Mouse (Mus musculus): ENCODE measurements around the gene Adgrd1.

DNA sequence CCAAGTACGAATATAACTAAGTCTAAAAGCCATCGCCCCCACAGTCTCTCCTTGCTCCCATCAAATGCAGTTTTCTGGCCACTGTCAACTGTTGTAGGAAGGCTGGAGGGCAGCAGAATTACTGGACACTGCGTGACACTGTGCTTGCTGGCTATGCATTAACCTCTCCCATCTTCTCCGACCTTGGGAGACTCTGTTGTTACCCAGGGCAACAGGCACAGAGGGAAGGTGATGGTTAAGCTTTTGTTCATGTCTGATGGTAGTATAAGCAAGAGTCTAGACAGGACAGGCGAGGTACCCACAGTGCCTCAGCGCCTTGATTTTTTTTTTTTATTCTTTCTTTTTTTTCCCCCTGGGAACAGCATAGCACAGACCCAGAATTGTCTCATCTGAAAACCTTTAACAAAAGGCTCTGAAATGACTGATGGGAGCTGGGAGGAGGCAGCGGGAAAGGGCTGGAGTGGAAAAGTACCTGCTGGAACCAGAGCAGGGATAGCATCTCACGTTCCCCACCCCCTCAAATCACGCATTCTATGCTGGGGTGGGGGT lies 100.5 kb downstream of the Adgrd1 start:
- TF ChIP-seq EP300 (IDR thresholded peaks at IDR 0.05; ENCODE audit: low read depth) (no peak), CTCF (IDR thresholded peaks at IDR 0.05; ENCODE audit: low read depth) (no peak)
